Mouse (Mus musculus) small intestine, adult 2 months (tissue): ENCODE results near the gene Dhtkd1.

ENCODE experiments used
- CTCF ChIP-seq: fragments of 200-500 bp; IDR thresholded peaks from 2 replicates; pipeline ENCODE4 v1.5.1; 2012; ENCODE audit warnings: low read depth, mild to moderate bottlenecking, control low read depth, inconsistent platforms, low read length, moderate library complexity, mixed read lengths; ENCODE audit not compliant: insufficient replicate concordance, insufficient read length; ENCODE audit errors: extremely low read depth
- POLR2A ChIP-seq: fragments of 200-500 bp; IDR thresholded peaks from 2 replicates; pipeline ENCODE4 v1.6.1; 2012; ENCODE audit warnings: low read depth, mild to moderate bottlenecking, control low read depth, inconsistent platforms, low read length, moderate library complexity

DNA sequence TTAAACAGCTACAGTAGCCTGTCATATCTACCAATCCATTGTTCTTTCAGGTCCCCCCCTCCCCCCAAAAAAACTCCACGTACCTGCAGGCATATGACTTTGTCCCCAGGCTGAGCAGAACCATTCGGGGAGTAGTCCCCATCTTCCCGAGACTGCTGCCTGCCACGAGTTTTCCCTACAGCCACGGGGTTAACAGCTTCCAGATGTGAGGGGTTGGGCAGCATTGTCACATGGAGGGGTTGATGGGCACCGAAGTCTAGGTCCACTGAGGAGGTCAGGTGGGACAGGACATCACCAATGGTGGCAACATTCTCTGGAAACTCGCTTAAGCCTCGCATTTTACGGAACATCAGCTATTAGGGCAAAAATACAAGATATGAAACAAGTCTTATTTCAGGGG lies 18.8 kb downstream of the Dhtkd1 start:
- TF ChIP-seq CTCF (no peak), POLR2A (no peak)
